Mouse (Mus musculus) neural tube, embryonic 13.5 days (tissue): ENCODE data around the gene Tcf7l1. TPM values are rescaled to one million over a fixed set of nuclear protein-coding genes. Genes with fewer than 3 reads are reported as not detected.

Source experiments
- ATAC-seq: fragments of 200-750 bp; cut with Nextera tagmentation; 2 replicates; pipeline ENCODE4 v1.8.0; 2017; ENCODE audit warnings: low read depth, mild to moderate bottlenecking, moderate TSS enrichment, moderate library complexity
- H3K27ac ChIP-seq: fragments of 300-500 bp; sonication (generic); replicated peaks from 2 replicates; pipeline ENCODE4 v1.5.1; 2015; ENCODE audit warnings: moderate library complexity, mild to moderate bottlenecking, inconsistent platforms
- H3K27me3 ChIP-seq: fragments of 300-500 bp; sonication (generic); 2 replicates; pipeline ENCODE4 v1.6.1; 2015; ENCODE audit warnings: mild to moderate bottlenecking, inconsistent platforms
- H3K36me3 ChIP-seq: fragments of 300-500 bp; sonication (generic); 2 replicates; pipeline ENCODE4 v1.6.1; 2015; ENCODE audit warnings: mild to moderate bottlenecking, inconsistent platforms
- H3K4me1 ChIP-seq: fragments of 300-500 bp; sonication (generic); replicated peaks from 2 replicates; pipeline ENCODE4 v1.6.1; 2015; ENCODE audit warnings: inconsistent platforms
- H3K4me2 ChIP-seq: fragments of 300-500 bp; sonication (generic); 2 replicates; pipeline ENCODE4 v1.6.1; 2015; ENCODE audit warnings: inconsistent platforms, mild to moderate bottlenecking, moderate library complexity
- H3K4me3 ChIP-seq: fragments of 300-500 bp; sonication (generic); 2 replicates; pipeline ENCODE4 v1.5.1; 2015; ENCODE audit warnings: mild to moderate bottlenecking, inconsistent platforms
- H3K9ac ChIP-seq: fragments of 300-500 bp; sonication (generic); 2 replicates; pipeline ENCODE4 v1.6.1; 2015; ENCODE audit warnings: moderate library complexity, mild to moderate bottlenecking, inconsistent platforms
- H3K9me3 ChIP-seq: fragments of 300-500 bp; sonication (generic); 2 replicates; pipeline ENCODE4 v1.6.1; 2016; ENCODE audit warnings: inconsistent platforms
- WGBS: fragments of 180-500 bp; shearing (Covaris S2); methylation state at CpG from one replicate; pipeline ENCODE4 v1.1.7; 2015; 5-methylcytosine and 5-hydroxymethylcytosine counted together
- polyA plus RNA-seq: library from polyadenylated mRNA; unstranded; fragments of >200 nt; fragmentation: Nextera tagmentation; extraction: Ambion mirVana; gene quantifications from 2 replicates; pipeline ENCODE4 v1.2.1, GENCODE M21; 2015

The Tcf7l1 gene
- polyA plus RNA-seq, 1 experiment from 2014 or later = 11.8 TPM

GRCm38 (mm10) chr6:72714726-72715125 is 74.3 kb downstream of the Tcf7l1 start:
- no peaks in the 10 kb centered on the region for H3K36me3 ChIP-seq
- WGBS = 53% methylated on average over 4 of the region's 4 CpGs
- no peak overlapping the region for H3K9ac ChIP-seq
- H3K9me3 ChIP-seq = no peaks in the 10 kb centered on the region
- peaks cover 44% of the 10 kb centered on the region for H3K4me1 ChIP-seq
- no peak overlapping the region for H3K4me2 ChIP-seq
- H3K4me3 ChIP-seq = no peak overlapping the region
- ATAC-seq = no peak
- 0 out of 2 replicates have a peak, but pooled peaks cover 6% of the 10 kb centered on the region for H3K27me3 ChIP-seq
- H3K27ac ChIP-seq = no peak overlapping the region; the same call in 1 of the 2 replicates

GRCm38 (mm10) chr6:72714250-72714649 is 74.8 kb downstream of the Tcf7l1 start:
- 23% methylated on average over 9 of the region's 9 CpGs for WGBS
- ATAC-seq = 0 out of 2 replicates have a peak, but pooled peaks have one; percentile 5
- Histone ChIP-seq H3K4me3 (no peak overlapping the region), H3K4me2 (no peak overlapping the region), H3K27ac (no peak overlapping the region; the same call in 1 of the 2 replicates), H3K9ac (no peak overlapping the region), H3K27me3 (0 out of 2 replicates have a peak, but pooled peaks cover 6% of the 10 kb centered on the region), H3K9me3 (no peaks in the 10 kb centered on the region), H3K4me1 (peaks cover 44% of the 10 kb centered on the region), H3K36me3 (no peaks in the 10 kb centered on the region)

GRCm38 (mm10) chr6:72711508-72712081 is 77.5 kb downstream of the Tcf7l1 start:
- no peaks in the 10 kb centered on the region for H3K9me3 ChIP-seq
- 3% methylated on average over 8 of the region's 8 CpGs for WGBS
- H3K27ac ChIP-seq = peak overlapping the region; percentile 74
- peak; percentile 94 for ATAC-seq
- H3K9ac ChIP-seq = no peak overlapping the region
- H3K4me3 ChIP-seq = no peak overlapping the region
- peaks cover 23% of the 10 kb centered on the region for H3K27me3 ChIP-seq
- peaks cover 44% of the 10 kb centered on the region for H3K4me1 ChIP-seq
- H3K36me3 ChIP-seq = no peaks in the 10 kb centered on the region
- no peak overlapping the region for H3K4me2 ChIP-seq

DNA sequence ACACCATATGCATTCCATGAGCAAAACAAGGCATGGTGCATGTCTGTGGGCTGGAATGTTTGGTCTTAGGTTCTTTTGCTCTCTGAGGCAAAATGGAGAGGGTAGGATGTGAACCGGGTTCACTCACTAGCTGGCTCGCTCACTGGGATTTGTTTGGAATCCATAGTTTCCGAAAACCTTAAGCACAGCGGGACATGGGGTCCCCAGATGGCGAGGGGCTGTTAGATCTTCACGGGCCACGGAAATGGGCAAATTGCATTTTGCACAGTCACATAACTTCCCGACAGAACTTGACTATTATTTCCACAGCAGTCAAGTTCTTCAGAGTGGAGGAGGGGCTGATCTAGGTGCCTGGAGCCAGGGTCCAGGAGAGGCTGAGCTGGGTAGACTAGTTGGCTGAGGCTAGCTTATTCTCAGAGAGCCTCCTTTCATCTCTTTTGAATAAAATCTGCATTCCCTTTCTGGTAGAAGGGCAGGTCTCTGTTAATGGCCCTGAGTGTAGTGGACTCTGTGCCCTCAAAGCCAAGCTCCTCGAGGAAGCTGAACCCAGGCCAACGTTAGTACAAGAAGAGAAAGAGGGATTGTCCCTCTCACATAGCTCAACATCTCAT is 78.1 kb downstream of the Tcf7l1 start:
- Histone ChIP-seq H3K27ac (peak overlapping the region; percentile 74), H3K27me3 (peaks cover 29% of the 10 kb centered on the region), H3K36me3 (no peaks in the 10 kb centered on the region), H3K4me2 (no peak overlapping the region), H3K9me3 (no peaks in the 10 kb centered on the region), H3K4me3 (no peak overlapping the region), H3K4me1 (peaks cover 44% of the 10 kb centered on the region), H3K9ac (no peak overlapping the region)
- 30% methylated on average over 10 of the region's 10 CpGs for WGBS
- peak; percentile 78 for ATAC-seq

GRCm38 (mm10) chr6:72699467-72700126 is 89.5 kb downstream of the Tcf7l1 start:
- Histone ChIP-seq H3K27ac (peak overlapping the region; percentile 46; the same call in 1 of the 2 replicates), H3K4me3 (no peak overlapping the region), H3K4me2 (no peak overlapping the region), H3K27me3 (peaks cover 16% of the 10 kb centered on the region; the same call in 1 of the 2 replicates), H3K9me3 (no peaks in the 10 kb centered on the region), H3K4me1 (peaks cover 40% of the 10 kb centered on the region), H3K36me3 (no peaks in the 10 kb centered on the region), H3K9ac (no peak overlapping the region)
- WGBS = 21% methylated on average over 5 of the region's 5 CpGs
- peak; percentile 77 for ATAC-seq

GRCm38 (mm10) chr6:72698559-72698958 is 90.5 kb downstream of the Tcf7l1 start:
- H3K9me3 ChIP-seq = no peaks in the 10 kb centered on the region
- no peak for ATAC-seq
- peaks cover 46% of the 10 kb centered on the region for H3K4me1 ChIP-seq
- no peak overlapping the region for H3K27ac ChIP-seq
- H3K36me3 ChIP-seq = no peaks in the 10 kb centered on the region
- H3K27me3 ChIP-seq = peaks cover 18% of the 10 kb centered on the region; the same call in 1 of the 2 replicates
- WGBS = 95% methylated on average over 5 of the region's 5 CpGs
- no peak overlapping the region for H3K4me2 ChIP-seq
- no peak overlapping the region for H3K4me3 ChIP-seq
- no peak overlapping the region for H3K9ac ChIP-seq

DNA sequence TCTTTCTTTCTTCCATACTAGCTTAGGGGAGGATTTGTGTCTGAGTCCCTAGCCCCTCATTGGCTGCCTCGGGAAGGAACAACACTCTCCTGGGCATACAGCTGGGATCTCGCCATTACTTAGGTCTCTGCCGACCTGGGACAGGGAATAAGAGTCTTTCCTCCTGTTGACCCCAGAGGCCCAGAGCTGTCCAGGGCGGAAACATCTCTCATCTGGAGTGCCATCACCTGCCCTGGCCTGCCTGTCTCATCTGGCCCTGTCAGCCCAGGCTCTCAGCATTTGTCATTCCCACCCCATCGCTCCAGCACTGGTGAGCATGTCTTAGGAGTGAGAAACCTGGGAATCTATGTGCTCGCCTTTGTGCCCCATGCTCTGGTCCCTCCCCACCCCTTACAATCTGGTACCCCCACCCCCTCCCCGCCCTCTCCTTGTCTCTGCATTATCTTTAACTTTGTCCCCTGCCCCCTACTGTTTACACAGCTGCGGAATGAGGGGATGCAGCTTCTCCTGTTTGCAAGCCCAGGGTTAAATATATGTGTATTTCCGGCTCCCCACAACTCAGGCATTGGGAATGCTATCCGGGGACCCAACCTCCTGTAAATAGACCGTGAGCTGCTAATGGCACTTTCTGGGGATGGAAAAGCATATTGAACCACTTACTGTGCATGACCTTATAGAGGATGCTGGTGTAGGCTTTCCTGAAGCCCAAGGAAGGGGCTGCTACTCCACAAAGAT is 92.3 kb downstream of the Tcf7l1 start:
- H3K9me3 ChIP-seq = no peaks in the 10 kb centered on the region
- no peak overlapping the region for H3K4me2 ChIP-seq
- ATAC-seq = no peak
- peaks cover 59% of the 10 kb centered on the region for H3K4me1 ChIP-seq
- H3K27me3 ChIP-seq = peaks cover 18% of the 10 kb centered on the region; the same call in 1 of the 2 replicates
- no peaks in the 10 kb centered on the region for H3K36me3 ChIP-seq
- no peak overlapping the region for H3K4me3 ChIP-seq
- no peak overlapping the region for H3K9ac ChIP-seq
- 30% methylated on average over 11 of the region's 11 CpGs for WGBS
- no peak overlapping the region for H3K27ac ChIP-seq

GRCm38 (mm10) chr6:72694791-72695204 is 94.3 kb downstream of the Tcf7l1 start:
- Histone ChIP-seq H3K27me3 (peaks cover 18% of the 10 kb centered on the region; the same call in 1 of the 2 replicates), H3K4me1 (peaks cover 67% of the 10 kb centered on the region), H3K4me3 (no peak overlapping the region), H3K4me2 (no peak overlapping the region), H3K9ac (no peak overlapping the region), H3K9me3 (no peaks in the 10 kb centered on the region), H3K27ac (0 out of 2 replicates have a peak overlapping the region, but pooled peaks have one; percentile 14), H3K36me3 (no peaks in the 10 kb centered on the region)
- no peak for ATAC-seq
- 75% methylated on average over 10 of the region's 10 CpGs for WGBS

DNA sequence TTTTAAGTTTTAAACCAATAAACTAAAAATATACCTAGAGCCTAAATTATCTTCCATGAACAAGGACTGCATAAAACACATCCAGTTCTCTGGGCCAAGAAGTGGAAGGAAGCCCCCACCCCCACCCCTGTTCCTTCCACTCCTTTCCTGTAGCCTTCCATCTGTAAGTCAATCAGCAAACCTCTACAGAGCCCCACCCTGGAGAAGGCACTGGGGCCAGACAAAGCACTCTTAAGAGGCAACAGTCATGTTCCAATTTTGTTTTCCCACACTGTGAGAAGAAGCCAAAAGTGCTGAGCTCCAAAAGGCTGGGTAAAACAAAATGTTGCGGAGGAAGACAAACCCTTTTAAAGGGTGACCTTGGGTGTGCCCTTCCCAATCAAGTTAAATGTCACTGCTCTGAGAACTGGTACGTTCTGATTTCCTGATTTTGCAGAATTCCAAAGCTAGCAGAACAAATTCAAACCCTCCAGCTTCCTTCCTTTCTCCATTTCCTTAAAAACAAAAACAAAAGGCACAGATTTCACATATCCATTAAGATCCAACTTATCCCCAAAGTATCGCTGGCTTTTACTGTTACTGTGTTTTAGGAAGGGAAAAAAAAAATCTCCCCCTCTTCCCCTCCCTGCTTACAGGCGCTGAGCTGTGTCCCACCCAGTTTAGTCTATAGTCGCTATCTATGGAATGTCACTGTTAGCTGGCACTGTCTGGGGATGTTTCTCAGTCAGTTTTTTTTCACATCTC is 94.8 kb downstream of the Tcf7l1 start:
- H3K27me3 ChIP-seq = peaks cover 18% of the 10 kb centered on the region; the same call in 1 of the 2 replicates
- no peaks in the 10 kb centered on the region for H3K9me3 ChIP-seq
- H3K36me3 ChIP-seq = no peaks in the 10 kb centered on the region
- no peak overlapping the region for H3K4me2 ChIP-seq
- no peak overlapping the region for H3K4me3 ChIP-seq
- no peak for ATAC-seq
- no peak overlapping the region for H3K9ac ChIP-seq
- H3K4me1 ChIP-seq = peaks cover 61% of the 10 kb centered on the region
- 72% methylated on average over 5 of the region's 5 CpGs for WGBS
- H3K27ac ChIP-seq = 0 out of 2 replicates have a peak overlapping the region, but pooled peaks have one; percentile 14

GRCm38 (mm10) chr6:72692469-72692868 is 96.6 kb downstream of the Tcf7l1 start:
- Histone ChIP-seq H3K9ac (no peak overlapping the region), H3K27ac (no peak overlapping the region), H3K36me3 (no peaks in the 10 kb centered on the region), H3K9me3 (no peaks in the 10 kb centered on the region), H3K4me1 (peaks cover 56% of the 10 kb centered on the region), H3K4me3 (no peak overlapping the region), H3K4me2 (no peak overlapping the region), H3K27me3 (peaks cover 16% of the 10 kb centered on the region; the same call in 1 of the 2 replicates)
- ATAC-seq = no peak
- WGBS = 83% methylated on average over 6 of the region's 6 CpGs

GRCm38 (mm10) chr6:72691549-72691948 is 97.5 kb downstream of the Tcf7l1 start:
- no peak overlapping the region for H3K4me3 ChIP-seq
- no peak overlapping the region for H3K9ac ChIP-seq
- peaks cover 15% of the 10 kb centered on the region; the same call in 1 of the 2 replicates for H3K27me3 ChIP-seq
- no peaks in the 10 kb centered on the region for H3K36me3 ChIP-seq
- no peak overlapping the region for H3K27ac ChIP-seq
- no peak overlapping the region for H3K4me2 ChIP-seq
- 83% methylated on average over 9 of the region's 9 CpGs for WGBS
- no peak for ATAC-seq
- no peaks in the 10 kb centered on the region for H3K9me3 ChIP-seq
- H3K4me1 ChIP-seq = peaks cover 46% of the 10 kb centered on the region
